Mouse (Mus musculus) forebrain, postnatal 0 days (tissue): ENCODE measurements around the gene Gpr3. TPM values are rescaled to one million over a fixed set of nuclear protein-coding genes. Genes with fewer than 3 reads are reported as not detected.

ENCODE experiments used
- ATAC-seq: fragments of 200-750 bp; cut with Nextera tagmentation; 2 replicates; pipeline ENCODE4 v1.8.0; 2017; ENCODE audit warnings: mild to moderate bottlenecking, moderate library complexity
- DNase-seq: peaks from one replicate; pipeline ENCODE4 v3.0.0-alpha.2; 2015
- H3K27ac ChIP-seq: fragments of 300-500 bp; sonication (generic); 2 replicates; pipeline ENCODE4 v1.5.1; 2014; ENCODE audit warnings: low read depth, mild to moderate bottlenecking, antibody characterized with exemption, low read length, moderate library complexity, mixed read lengths
- H3K27me3 ChIP-seq: fragments of 300-500 bp; sonication (generic); 2 replicates; pipeline ENCODE4 v1.6.1; 2014; ENCODE audit warnings: mild to moderate bottlenecking, low read length, mixed read lengths; ENCODE audit not compliant: insufficient read depth
- H3K36me3 ChIP-seq: fragments of 300-500 bp; sonication (generic); 2 replicates; pipeline ENCODE4 v1.6.1; 2014; ENCODE audit warnings: mild to moderate bottlenecking, moderate library complexity; ENCODE audit not compliant: insufficient read depth
- H3K4me1 ChIP-seq: fragments of 300-500 bp; sonication (generic); 2 replicates; pipeline ENCODE4 v1.6.1; 2014; ENCODE audit warnings: antibody characterized with exemption; ENCODE audit not compliant: insufficient read depth
- H3K4me2 ChIP-seq: fragments of 300-500 bp; sonication (generic); 2 replicates; pipeline ENCODE4 v1.6.1; 2014; ENCODE audit warnings: low read depth, mild to moderate bottlenecking, moderate library complexity
- H3K4me3 ChIP-seq: fragments of 300-500 bp; sonication (generic); 2 replicates; pipeline ENCODE4 v1.5.1; 2014; ENCODE audit warnings: low read depth, low read length, mixed read lengths
- H3K9ac ChIP-seq: fragments of 300-500 bp; sonication (generic); 2 replicates; pipeline ENCODE4 v1.6.1; 2014; ENCODE audit warnings: mild to moderate bottlenecking
- H3K9me3 ChIP-seq: fragments of 300-500 bp; sonication (generic); 2 replicates; pipeline ENCODE4 v1.6.1; 2016; ENCODE audit warnings: low read length
- CTCF ChIP-seq: sonication (generic); IDR thresholded peaks from 2 replicates; pipeline ENCODE4 v1.5.1; 2016; ENCODE audit warnings: antibody characterized with exemption, control low read depth, low read depth
- WGBS: fragments of 180-500 bp; shearing (Covaris S2); extraction: QIAGEN DNeasy Blood & Tissue Kit; methylation state at CpG from one replicate; pipeline ENCODE4 v1.1.7; 2014; 5-methylcytosine and 5-hydroxymethylcytosine counted together
- polyA plus RNA-seq: library from polyadenylated mRNA; unstranded; fragments of >200 nt; fragmentation: Nextera tagmentation; extraction: Ambion mirVana; gene quantifications from 2 replicates; pipeline ENCODE4 v1.2.1, GENCODE M21; 2015
- total RNA-seq: library from RNA; depleted of rRNA; stranded (reverse); fragments of >200 nt; gene quantifications from 2 replicates; pipeline ENCODE4 v1.2.3, GENCODE M21; 2014

Gene Gpr3
- total and polyA plus RNA-seq, 2 experiments from 2014 or later: 2.2 to 2.7 TPM

DNA sequence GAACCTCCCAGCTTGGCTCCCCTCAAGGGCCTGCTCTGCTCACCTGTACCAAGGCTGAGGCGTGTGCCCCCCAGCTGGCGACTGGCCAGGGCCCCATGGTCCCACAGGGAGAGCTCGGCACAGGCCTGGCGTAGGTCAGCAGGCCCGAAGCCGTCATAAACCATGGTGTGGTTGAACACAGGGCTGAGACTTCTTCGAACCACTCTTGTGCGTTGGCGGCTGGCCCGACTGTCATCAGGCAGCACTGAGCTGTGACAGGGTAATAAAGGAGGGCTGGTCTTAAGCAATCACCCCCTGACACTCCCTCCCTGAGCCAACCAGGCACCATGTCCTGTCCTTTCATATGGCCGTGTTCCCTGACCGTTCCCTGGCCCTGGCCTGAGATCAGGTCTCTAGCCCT is 41.1 kb upstream of the Gpr3 start:
- DNase-seq (no peak), ATAC-seq (no peak)
- no peaks in the 10 kb centered on the region for H3K4me1 ChIP-seq
- H3K27me3 ChIP-seq: peaks cover 28% of the 10 kb centered on the region
- H3K9ac ChIP-seq: no peak overlapping the region
- no peaks in the 10 kb centered on the region for H3K9me3 ChIP-seq
- H3K4me2 ChIP-seq: no peak overlapping the region
- no peak overlapping the region for H3K4me3 ChIP-seq
- WGBS: 79% methylated on average over 12 of the region's 12 CpGs
- no peaks in the 10 kb centered on the region for H3K36me3 ChIP-seq
- H3K27ac ChIP-seq: no peak overlapping the region
- no peak for TF ChIP-seq CTCF

DNA sequence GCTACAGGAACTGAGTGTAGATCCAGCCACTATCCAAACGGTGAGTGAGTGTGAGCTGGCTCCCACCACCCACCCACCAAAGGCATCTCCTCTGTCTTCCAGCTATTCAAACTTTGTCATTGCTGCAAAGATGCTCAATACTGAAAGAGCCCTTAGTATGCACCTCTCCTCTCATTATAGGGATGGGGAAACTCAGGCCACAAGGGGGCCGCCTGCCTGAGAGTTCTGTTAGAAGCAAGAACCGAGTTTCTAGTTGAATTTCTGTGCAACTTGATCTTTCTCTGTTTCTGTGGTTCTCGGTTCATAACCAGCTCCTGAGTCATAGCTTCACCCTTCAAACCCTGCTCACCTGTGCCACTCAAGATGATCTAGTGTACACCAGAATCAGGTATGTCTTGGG is 39.8 kb upstream of the Gpr3 start:
- no peak for ATAC-seq
- Histone ChIP-seq H3K9ac (no peak overlapping the region), H3K27me3 (peaks cover 36% of the 10 kb centered on the region), H3K9me3 (no peaks in the 10 kb centered on the region), H3K36me3 (no peaks in the 10 kb centered on the region), H3K4me3 (no peak overlapping the region), H3K4me1 (no peaks in the 10 kb centered on the region), H3K4me2 (no peak overlapping the region), H3K27ac (no peak overlapping the region)
- peak; percentile 37 for DNase-seq
- 42% methylated on average over 4 of the region's 4 CpGs for WGBS
- TF ChIP-seq CTCF: peak; percentile 49

DNA sequence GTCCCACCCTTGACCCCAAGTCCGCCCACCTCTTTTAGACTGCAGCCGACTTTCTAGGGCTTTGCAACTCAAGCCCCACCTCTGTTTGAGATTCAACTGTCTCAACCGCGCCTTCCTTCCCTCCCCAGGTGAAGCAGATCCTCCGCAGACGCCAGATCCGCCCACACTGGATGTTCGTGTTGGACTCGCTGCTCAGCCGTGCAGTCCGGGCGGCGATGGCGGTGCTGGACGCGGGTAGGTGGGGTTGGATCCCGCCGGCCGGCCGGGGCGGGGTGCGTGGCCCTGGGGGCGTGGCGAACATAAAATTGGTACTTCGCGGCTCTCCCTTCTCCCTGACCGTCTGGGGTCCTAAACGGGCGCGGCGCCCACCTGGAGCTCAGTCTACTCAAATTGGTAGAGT is 38.9 kb upstream of the Gpr3 start:
- Histone ChIP-seq H3K4me2 (peak overlapping the region; percentile 48), H3K36me3 (no peaks in the 10 kb centered on the region), H3K27me3 (peaks cover 29% of the 10 kb centered on the region), H3K4me1 (no peaks in the 10 kb centered on the region), H3K9ac (peak overlapping the region; percentile 48; the same call in 1 of the 2 replicates), H3K27ac (no peak overlapping the region), H3K4me3 (peak overlapping the region; percentile 33), H3K9me3 (no peaks in the 10 kb centered on the region)
- TF ChIP-seq CTCF: no peak
- WGBS: 2% methylated on average over 31 of the region's 31 CpGs
- ATAC-seq: no peak
- no peak for DNase-seq

DNA sequence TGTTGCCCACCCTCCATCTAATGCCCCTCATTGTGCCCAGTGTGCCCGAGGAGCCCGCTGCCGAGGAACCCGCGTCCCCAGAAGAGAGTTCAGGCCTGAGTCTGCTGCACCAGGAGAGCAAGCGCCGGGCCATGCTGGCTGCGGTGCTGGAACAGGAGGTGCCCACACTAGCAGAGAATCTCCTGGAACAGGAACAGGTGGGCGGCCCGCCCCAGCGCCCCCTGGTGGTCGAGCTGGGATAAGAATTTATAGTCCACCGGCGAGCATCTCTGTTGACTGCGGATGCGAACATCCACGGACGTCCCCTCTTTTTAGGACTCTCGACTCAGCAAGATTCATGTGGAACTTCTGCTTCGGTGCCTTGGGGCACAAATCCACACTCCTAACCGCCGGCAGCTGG is 38.3 kb upstream of the Gpr3 start:
- Histone ChIP-seq H3K4me1 (no peaks in the 10 kb centered on the region), H3K9ac (peak overlapping the region; percentile 48), H3K9me3 (no peaks in the 10 kb centered on the region), H3K27me3 (peaks cover 32% of the 10 kb centered on the region), H3K36me3 (no peaks in the 10 kb centered on the region), H3K27ac (no peak overlapping the region), H3K4me3 (peak overlapping the region; percentile 33), H3K4me2 (peak overlapping the region; percentile 48)
- DNase-seq (peak; percentile 75), ATAC-seq (no peak)
- peak; percentile 78 for TF ChIP-seq CTCF
- 4% methylated on average over 22 of the region's 22 CpGs for WGBS

DNA sequence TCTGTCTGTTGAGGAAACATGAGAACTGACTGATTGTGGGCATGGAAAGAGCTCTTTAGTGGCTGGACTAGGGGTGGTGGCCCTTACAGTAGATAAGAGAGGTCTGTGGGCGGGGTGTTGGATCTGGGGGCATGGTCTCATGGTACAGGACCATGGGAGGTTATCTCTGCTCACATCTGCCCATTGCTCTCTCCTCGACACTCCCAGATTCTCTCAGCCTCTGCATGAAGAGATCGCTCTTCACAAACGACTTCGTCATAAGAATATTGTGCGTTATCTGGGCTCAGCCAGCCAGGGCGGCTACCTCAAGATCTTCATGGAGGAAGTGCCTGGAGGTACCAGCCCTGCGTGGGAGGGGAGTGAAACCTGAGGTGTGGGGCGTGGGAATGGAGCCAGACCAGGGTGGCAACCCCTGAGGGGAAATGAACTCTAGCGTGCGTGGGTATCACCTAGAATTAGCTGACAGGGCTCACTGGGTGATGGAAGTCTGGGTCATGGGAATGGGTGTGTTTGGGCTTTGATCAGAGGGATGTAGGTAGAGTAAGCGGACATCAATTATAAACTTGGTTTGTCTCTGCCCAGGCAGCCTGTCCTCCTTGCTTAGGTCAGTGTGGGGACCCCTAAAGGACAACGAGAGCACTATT is 35.6 kb upstream of the Gpr3 start:
- ATAC-seq: no peak
- Histone ChIP-seq H3K36me3 (no peaks in the 10 kb centered on the region), H3K4me1 (no peaks in the 10 kb centered on the region), H3K9me3 (no peaks in the 10 kb centered on the region), H3K27ac (no peak overlapping the region), H3K4me3 (no peak overlapping the region), H3K4me2 (no peak overlapping the region), H3K27me3 (peaks cover 35% of the 10 kb centered on the region), H3K9ac (no peak overlapping the region)
- TF ChIP-seq CTCF: no peak
- no peak for DNase-seq
- WGBS: 80% methylated on average over 13 of the region's 13 CpGs

DNA sequence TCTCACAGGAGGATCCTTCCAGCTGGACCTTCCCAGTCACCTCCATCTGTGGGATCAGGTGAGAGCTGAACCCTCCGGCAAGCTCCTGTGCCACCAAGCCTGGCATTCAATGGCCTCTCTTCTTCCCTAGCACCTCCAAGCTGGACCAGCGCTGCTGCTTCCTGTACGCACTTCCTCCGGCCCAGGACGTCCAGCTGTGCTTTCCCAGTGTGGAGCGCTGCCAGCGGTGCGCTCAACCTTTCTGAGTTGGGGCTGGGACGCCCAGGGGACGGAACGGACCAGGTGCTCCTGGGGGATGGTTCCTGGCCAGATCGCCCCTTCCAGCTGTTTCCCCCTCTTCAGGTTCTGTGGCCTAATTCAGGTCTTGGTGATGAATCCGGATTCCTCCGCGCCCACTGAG is 34.7 kb upstream of the Gpr3 start:
- WGBS: 28% methylated on average over 15 of the region's 15 CpGs
- DNase-seq (no peak), ATAC-seq (no peak)
- Histone ChIP-seq H3K9me3 (no peaks in the 10 kb centered on the region), H3K4me1 (no peaks in the 10 kb centered on the region), H3K27ac (no peak overlapping the region), H3K27me3 (peaks cover 39% of the 10 kb centered on the region), H3K4me3 (no peak overlapping the region), H3K9ac (no peak overlapping the region), H3K4me2 (no peak overlapping the region), H3K36me3 (no peaks in the 10 kb centered on the region)
- no peak for TF ChIP-seq CTCF

DNA sequence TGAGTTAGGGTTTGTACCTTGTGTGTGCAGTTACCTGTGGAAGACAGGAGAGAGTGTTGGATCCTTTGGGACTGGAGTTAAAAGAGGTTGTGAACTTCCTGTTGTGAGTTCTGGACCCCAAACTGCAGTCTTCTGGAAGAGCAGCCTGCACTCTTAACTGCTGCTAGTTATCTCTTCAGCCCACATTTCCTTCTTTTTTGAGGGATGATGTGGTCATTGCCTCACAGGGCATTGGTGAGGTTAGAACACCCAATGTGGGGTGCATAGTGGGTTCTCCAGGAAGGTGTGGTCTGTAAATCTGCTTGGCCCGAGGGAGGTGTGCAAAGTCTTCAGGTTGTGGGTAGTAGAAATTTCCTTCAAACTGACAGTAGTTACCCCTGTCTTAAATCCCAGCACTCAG is 32.0 kb upstream of the Gpr3 start:
- Histone ChIP-seq H3K9me3 (no peaks in the 10 kb centered on the region), H3K36me3 (no peaks in the 10 kb centered on the region), H3K4me3 (no peak overlapping the region), H3K27me3 (peaks cover 37% of the 10 kb centered on the region), H3K27ac (no peak overlapping the region), H3K9ac (no peak overlapping the region), H3K4me1 (no peaks in the 10 kb centered on the region), H3K4me2 (no peak overlapping the region)
- ATAC-seq (no peak), DNase-seq (no peak)
- no peak for TF ChIP-seq CTCF
- WGBS: 88% methylated on average over 1 of the region's 1 CpGs
